Mouse (Mus musculus): ENCODE measurements around the gene Atg4a-ps. TPM values are rescaled to one million over a fixed set of nuclear protein-coding genes. Genes with fewer than 3 reads are reported as not detected.

The Atg4a-ps gene
- polyA plus RNA-seq, 1 experiment from 2014 or later, result 0.19 TPM

- no peak overlapping the region for H3K4me2 ChIP-seq (ENCODE audit: low read depth, low read length)
- no peak overlapping the region for H3K27ac ChIP-seq (ENCODE audit: low read length)
- H3K9ac ChIP-seq (ENCODE audit: low read depth, low read length), result no peak overlapping the region
- no peak overlapping the region for H3K4me3 ChIP-seq (ENCODE audit: low read depth, low read length)
- no peaks in the 10 kb centered on the region for H3K36me3 ChIP-seq (ENCODE audit: control insufficient read depth, insufficient read depth)
- no peaks in the 10 kb centered on the region for H3K9me3 ChIP-seq (replicated peaks; ENCODE audit: control insufficient read depth, low read length)
- H3K27me3 ChIP-seq (ENCODE audit: control insufficient read depth, insufficient read depth, low read depth, low read length), result no peaks in the 10 kb centered on the region
- WGBS (ENCODE audit: insufficient replicate concordance), result 69% methylated on average over 10 of the region's 10 CpGs
- no peak for ATAC-seq (ENCODE audit: low read depth)
- no peaks in the 10 kb centered on the region for H3K4me1 ChIP-seq (ENCODE audit: control insufficient read depth, low read depth, low read length)
These were observed 21.9 kb downstream of the Atg4a-ps start for GRCm38 (mm10) chr3:103623893-103624470.

- no peak overlapping the region for H3K27ac ChIP-seq (ENCODE audit: low read length)
- H3K27me3 ChIP-seq (ENCODE audit: control insufficient read depth, insufficient read depth, low read depth, low read length), result no peaks in the 10 kb centered on the region
- H3K4me3 ChIP-seq (ENCODE audit: low read depth, low read length), result no peak overlapping the region
- ATAC-seq (ENCODE audit: low read depth), result no peak
- H3K4me1 ChIP-seq (ENCODE audit: control insufficient read depth, low read depth, low read length), result no peaks in the 10 kb centered on the region
- H3K9ac ChIP-seq (ENCODE audit: low read depth, low read length), result no peak overlapping the region
- no peak overlapping the region for H3K4me2 ChIP-seq (ENCODE audit: low read depth, low read length)
- no peaks in the 10 kb centered on the region for H3K36me3 ChIP-seq (ENCODE audit: control insufficient read depth, insufficient read depth)
- 60% methylated on average over 11 of the region's 11 CpGs for WGBS (ENCODE audit: insufficient replicate concordance)
- H3K9me3 ChIP-seq (replicated peaks; ENCODE audit: control insufficient read depth, low read length), result no peaks in the 10 kb centered on the region
These were observed 25.8 kb downstream of the Atg4a-ps start for GRCm38 (mm10) chr3:103620101-103620500.

DNA sequence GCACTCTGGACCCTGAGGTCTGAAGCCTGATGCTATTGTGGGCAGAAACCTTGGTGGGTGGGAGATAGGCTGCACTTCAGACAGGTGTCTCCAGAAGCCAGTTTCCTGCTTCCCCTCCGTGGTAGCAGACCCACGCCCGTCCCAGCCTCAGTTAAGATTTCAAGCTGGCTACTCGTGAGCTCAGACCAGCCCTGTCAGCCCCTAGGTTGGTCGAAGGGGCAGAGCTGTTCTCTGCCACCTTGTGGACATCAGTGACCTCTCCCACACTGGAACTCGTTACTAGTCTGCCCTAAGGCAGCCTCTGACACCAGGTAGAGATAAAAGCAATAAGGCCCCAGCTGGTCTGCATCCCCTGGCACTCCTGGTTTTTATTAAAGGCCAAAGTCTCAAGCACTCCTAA is 28.9 kb downstream of the Atg4a-ps start:
- Histone ChIP-seq H3K27ac (ENCODE audit: low read length) (no peak overlapping the region), H3K36me3 (ENCODE audit: control insufficient read depth, insufficient read depth) (no peaks in the 10 kb centered on the region), H3K4me2 (ENCODE audit: low read depth, low read length) (no peak overlapping the region), H3K9me3 (replicated peaks; ENCODE audit: control insufficient read depth, low read length) (no peaks in the 10 kb centered on the region), H3K4me1 (ENCODE audit: control insufficient read depth, low read depth, low read length) (no peaks in the 10 kb centered on the region), H3K4me3 (ENCODE audit: low read depth, low read length) (no peak overlapping the region), H3K9ac (ENCODE audit: low read depth, low read length) (no peak overlapping the region), H3K27me3 (ENCODE audit: control insufficient read depth, insufficient read depth, low read depth, low read length) (no peaks in the 10 kb centered on the region)
- no peak for ATAC-seq (ENCODE audit: low read depth)
- 26% methylated on average over 6 of the region's 6 CpGs for WGBS (ENCODE audit: insufficient replicate concordance)

DNA sequence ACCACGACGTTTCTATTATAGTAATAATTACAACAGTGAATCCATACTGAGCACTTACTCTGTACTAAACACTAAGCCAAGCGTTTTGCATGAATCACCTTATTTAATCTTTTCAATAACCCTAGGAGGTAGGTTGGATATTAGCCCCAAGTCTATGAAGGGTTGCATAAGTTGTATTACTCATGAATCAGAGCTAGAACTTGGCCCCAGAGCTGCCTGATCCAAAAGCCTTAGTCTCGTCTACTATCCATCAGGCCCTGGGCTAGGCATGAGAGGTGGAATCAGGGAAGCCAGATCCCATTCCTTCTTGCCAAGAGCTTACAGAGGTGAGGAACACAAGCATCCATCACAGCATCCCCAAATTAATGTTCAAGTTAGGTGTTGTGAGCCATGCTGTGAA is 30.2 kb downstream of the Atg4a-ps start:
- no peaks in the 10 kb centered on the region for H3K4me1 ChIP-seq (ENCODE audit: control insufficient read depth, low read depth, low read length)
- no peaks in the 10 kb centered on the region for H3K36me3 ChIP-seq (ENCODE audit: control insufficient read depth, insufficient read depth)
- H3K4me2 ChIP-seq (ENCODE audit: low read depth, low read length), result no peak overlapping the region
- 56% methylated on average over 4 of the region's 4 CpGs for WGBS (ENCODE audit: insufficient replicate concordance)
- H3K9me3 ChIP-seq (replicated peaks; ENCODE audit: control insufficient read depth, low read length), result no peaks in the 10 kb centered on the region
- no peak overlapping the region for H3K27ac ChIP-seq (ENCODE audit: low read length)
- H3K27me3 ChIP-seq (ENCODE audit: control insufficient read depth, insufficient read depth, low read depth, low read length), result no peaks in the 10 kb centered on the region
- no peak overlapping the region for H3K4me3 ChIP-seq (ENCODE audit: low read depth, low read length)
- no peak overlapping the region for H3K9ac ChIP-seq (ENCODE audit: low read depth, low read length)
- no peak for ATAC-seq (ENCODE audit: low read depth)

- H3K9me3 ChIP-seq (replicated peaks; ENCODE audit: control insufficient read depth, low read length), result no peaks in the 10 kb centered on the region
- ATAC-seq (ENCODE audit: low read depth), result no peak
- H3K36me3 ChIP-seq (ENCODE audit: control insufficient read depth, insufficient read depth), result no peaks in the 10 kb centered on the region
- WGBS (ENCODE audit: insufficient replicate concordance), result 56% methylated on average over 9 of the region's 9 CpGs
- H3K4me1 ChIP-seq (ENCODE audit: control insufficient read depth, low read depth, low read length), result no peaks in the 10 kb centered on the region
- H3K4me3 ChIP-seq (ENCODE audit: low read depth, low read length), result no peak overlapping the region
- no peak overlapping the region for H3K9ac ChIP-seq (ENCODE audit: low read depth, low read length)
- H3K27ac ChIP-seq (ENCODE audit: low read length), result no peak overlapping the region
- no peaks in the 10 kb centered on the region for H3K27me3 ChIP-seq (ENCODE audit: control insufficient read depth, insufficient read depth, low read depth, low read length)
- no peak overlapping the region for H3K4me2 ChIP-seq (ENCODE audit: low read depth, low read length)
These were observed 33.1 kb downstream of the Atg4a-ps start for GRCm38 (mm10) chr3:103612636-103613355.

GRCm38 (mm10) chr3:103610231-103610630 is 35.6 kb downstream of the Atg4a-ps start:
- H3K36me3 ChIP-seq (ENCODE audit: control insufficient read depth, insufficient read depth), result no peaks in the 10 kb centered on the region
- no peak for ATAC-seq (ENCODE audit: low read depth)
- no peaks in the 10 kb centered on the region for H3K9me3 ChIP-seq (replicated peaks; ENCODE audit: control insufficient read depth, low read length)
- no peaks in the 10 kb centered on the region for H3K27me3 ChIP-seq (ENCODE audit: control insufficient read depth, insufficient read depth, low read depth, low read length)
- no peak overlapping the region for H3K9ac ChIP-seq (ENCODE audit: low read depth, low read length)
- H3K4me3 ChIP-seq (ENCODE audit: low read depth, low read length), result no peak overlapping the region
- H3K27ac ChIP-seq (ENCODE audit: low read length), result no peak overlapping the region
- no peak overlapping the region for H3K4me2 ChIP-seq (ENCODE audit: low read depth, low read length)
- H3K4me1 ChIP-seq (ENCODE audit: control insufficient read depth, low read depth, low read length), result no peaks in the 10 kb centered on the region
- 70% methylated on average over 5 of the region's 5 CpGs for WGBS (ENCODE audit: insufficient replicate concordance)

DNA sequence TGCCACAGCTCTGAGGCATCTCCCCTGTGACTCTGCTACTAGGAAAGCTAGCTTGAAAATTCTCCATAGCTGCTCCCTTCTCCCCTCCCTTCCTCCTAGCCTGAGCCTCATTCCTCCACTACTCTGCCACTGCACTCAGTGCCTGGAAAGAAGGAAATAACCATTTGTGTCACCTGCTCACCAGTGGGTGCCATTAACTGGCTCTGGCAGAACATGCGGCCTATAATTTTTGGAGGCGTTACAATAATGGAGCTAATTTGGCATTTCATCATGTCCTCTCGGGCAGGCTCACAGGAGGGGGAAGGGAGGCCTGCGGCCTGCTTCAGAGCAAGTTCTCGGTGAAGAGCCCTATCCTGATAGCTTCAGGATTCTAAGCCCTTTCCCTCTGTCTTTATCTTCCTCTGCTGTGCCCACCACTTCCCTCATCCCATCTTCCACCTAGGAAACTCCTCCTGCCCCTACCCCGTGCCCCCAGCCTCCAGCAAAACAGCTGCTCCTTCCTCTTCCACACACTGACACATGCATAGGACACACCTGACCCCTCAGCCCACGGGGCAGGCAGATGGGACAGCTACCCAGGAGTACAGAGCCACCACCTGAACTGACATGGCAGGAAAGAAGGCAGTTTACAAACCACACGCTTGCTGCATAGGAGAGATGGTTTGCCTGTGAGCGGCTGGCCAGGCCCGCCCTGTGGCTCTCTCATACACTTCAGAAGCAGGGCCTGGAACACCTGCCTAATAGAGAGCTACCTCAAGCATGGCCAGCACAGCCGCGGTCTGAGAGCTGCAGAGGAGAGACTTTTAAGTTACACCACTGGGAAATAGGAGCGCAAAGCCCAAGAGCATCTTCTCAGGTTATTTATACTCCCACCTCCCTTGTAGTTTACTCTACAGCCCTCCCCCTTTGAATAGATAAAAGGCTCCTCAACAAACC is 38.9 kb downstream of the Atg4a-ps start:
- Histone ChIP-seq H3K4me2 (ENCODE audit: low read depth, low read length) (no peak overlapping the region), H3K4me3 (ENCODE audit: low read depth, low read length) (no peak overlapping the region), H3K27ac (ENCODE audit: low read length) (no peak overlapping the region), H3K36me3 (ENCODE audit: control insufficient read depth, insufficient read depth) (no peaks in the 10 kb centered on the region), H3K9ac (ENCODE audit: low read depth, low read length) (no peak overlapping the region), H3K4me1 (ENCODE audit: control insufficient read depth, low read depth, low read length) (no peaks in the 10 kb centered on the region), H3K9me3 (replicated peaks; ENCODE audit: control insufficient read depth, low read length) (no peaks in the 10 kb centered on the region), H3K27me3 (ENCODE audit: control insufficient read depth, insufficient read depth, low read depth, low read length) (no peaks in the 10 kb centered on the region)
- no peak for ATAC-seq (ENCODE audit: low read depth)
- whole genome bisulfite sequencing (ENCODE audit: insufficient replicate concordance), result 66% methylated on average over 13 of the region's 13 CpGs

- Histone ChIP-seq H3K9me3 (replicated peaks; ENCODE audit: control insufficient read depth, low read length) (no peaks in the 10 kb centered on the region), H3K9ac (ENCODE audit: low read depth, low read length) (no peak overlapping the region), H3K36me3 (ENCODE audit: control insufficient read depth, insufficient read depth) (no peaks in the 10 kb centered on the region), H3K27ac (ENCODE audit: low read length) (no peak overlapping the region), H3K27me3 (ENCODE audit: control insufficient read depth, insufficient read depth, low read depth, low read length) (no peaks in the 10 kb centered on the region), H3K4me2 (ENCODE audit: low read depth, low read length) (no peak overlapping the region), H3K4me3 (ENCODE audit: low read depth, low read length) (no peak overlapping the region), H3K4me1 (ENCODE audit: control insufficient read depth, low read depth, low read length) (no peaks in the 10 kb centered on the region)
- ATAC-seq (ENCODE audit: low read depth), result no peak
- 59% methylated on average over 6 of the region's 6 CpGs for WGBS (ENCODE audit: insufficient replicate concordance)
These were observed 39.7 kb downstream of the Atg4a-ps start for GRCm38 (mm10) chr3:103606045-103606597.

Measured in liver, embryonic 16.5 days (tissue).